Mouse (Mus musculus) midbrain, embryonic 10.5 days (tissue): ENCODE data around the gene Ppp2r5d. TPM values are rescaled to one million over a fixed set of nuclear protein-coding genes. Genes with fewer than 3 reads are reported as not detected.

Experiments
- DNase-seq: peaks from one replicate; pipeline ENCODE4 v3.0.0-alpha.2; 2017; ENCODE audit warnings: low spot score
- H3K27ac ChIP-seq: fragments of 300-500 bp; sonication (generic); replicated peaks from 2 replicates; pipeline ENCODE4 v1.5.1; 2016; ENCODE audit warnings: mild to moderate bottlenecking
- H3K27me3 ChIP-seq: fragments of 300-500 bp; sonication (generic); 2 replicates; pipeline ENCODE4 v1.6.1; 2016; ENCODE audit warnings: low read depth, mild to moderate bottlenecking; ENCODE audit not compliant: poor library complexity, severe bottlenecking
- H3K36me3 ChIP-seq: fragments of 300-500 bp; sonication (generic); 2 replicates; pipeline ENCODE4 v1.6.1; 2016; ENCODE audit warnings: mild to moderate bottlenecking, moderate library complexity
- H3K4me1 ChIP-seq: fragments of 300-500 bp; sonication (generic); 2 replicates; pipeline ENCODE4 v1.6.1; 2016
- H3K4me3 ChIP-seq: fragments of 300-500 bp; sonication (generic); 2 replicates; pipeline ENCODE4 v1.5.1; 2016; ENCODE audit warnings: mild to moderate bottlenecking, moderate library complexity
- H3K9me3 ChIP-seq: fragments of 300-500 bp; sonication (generic); replicated peaks from 2 replicates; pipeline ENCODE4 v1.6.1; 2016; ENCODE audit warnings: mild to moderate bottlenecking
- WGBS: fragments of 180-500 bp; shearing (Covaris S2); methylation state at CpG from one replicate; pipeline ENCODE4 v1.1.7; 2016; 5-methylcytosine and 5-hydroxymethylcytosine counted together
- polyA plus RNA-seq: library from polyadenylated mRNA; unstranded; fragments of >200 nt; fragmentation: Nextera tagmentation; extraction: Ambion mirVana; gene quantifications from 2 replicates; pipeline ENCODE4 v1.2.1, GENCODE M21; 2016

Gene Ppp2r5d
- polyA plus RNA-seq, 1 experiment from 2014 or later: 146 TPM

GRCm38 (mm10) chr17:46711612-46712271 is 6.8 kb upstream of the Ppp2r5d start:
- H3K9me3 ChIP-seq: no peaks in the 10 kb centered on the region
- H3K4me1 ChIP-seq: peaks cover 32% of the 10 kb centered on the region
- no peak for DNase-seq
- H3K27ac ChIP-seq: peak overlapping the region; percentile 84
- no peaks in the 10 kb centered on the region for H3K27me3 ChIP-seq
- peaks cover 38% of the 10 kb centered on the region for H3K36me3 ChIP-seq
- H3K4me3 ChIP-seq: peak overlapping the region; percentile 99
- WGBS: under 1% methylated on average over 76 of the region's 76 CpGs

- peaks cover 32% of the 10 kb centered on the region for H3K36me3 ChIP-seq
- H3K27ac ChIP-seq: peak within 1 kb of the TSS; percentile 84
- H3K4me1 ChIP-seq: peaks cover 38% of the 10 kb centered on the region
- no peaks in the 10 kb centered on the region for H3K27me3 ChIP-seq
- H3K4me3 ChIP-seq: peak within 1 kb of the TSS; percentile 99
- 9% methylated on average over 36 of the region's 36 CpGs for WGBS
- DNase-seq: peak; percentile 94
- H3K9me3 ChIP-seq: no peaks in the 10 kb centered on the region
Measured at GRCm38 (mm10) chr17:46710959-46711597, 6.2 kb upstream of the Ppp2r5d start, which contains the start of gene Pex6. Gene Pex6, plus strand, starts transcription at chr17:46711463.

GRCm38 (mm10) chr17:46706375-46707089 is 1.6 kb upstream of the Ppp2r5d start:
- 90% methylated on average over 14 of the region's 14 CpGs for WGBS
- no peaks in the 10 kb centered on the region for H3K27me3 ChIP-seq
- DNase-seq: no peak
- no peaks in the 10 kb centered on the region for H3K9me3 ChIP-seq
- peak overlapping the region; percentile 9; the same call in 1 of the 2 replicates for H3K4me3 ChIP-seq
- peaks cover 8% of the 10 kb centered on the region for H3K36me3 ChIP-seq
- H3K27ac ChIP-seq: no peak overlapping the region
- H3K4me1 ChIP-seq: peaks cover 55% of the 10 kb centered on the region

- WGBS: 5% methylated on average over 40 of the region's 41 CpGs
- no peak for DNase-seq
- H3K9me3 ChIP-seq: no peaks in the 10 kb centered on the region
- peaks cover 31% of the 10 kb centered on the region for H3K36me3 ChIP-seq
- no peaks in the 10 kb centered on the region for H3K27me3 ChIP-seq
- peaks cover 51% of the 10 kb centered on the region for H3K4me1 ChIP-seq
- H3K4me3 ChIP-seq: peak overlapping the region; percentile 94
- peak overlapping the region; percentile 92 for H3K27ac ChIP-seq
Measured at GRCm38 (mm10) chr17:46703971-46704886, 682 bp downstream of the Ppp2r5d start.

- DNase-seq: no peak
- peak overlapping the region; percentile 94 for H3K4me3 ChIP-seq
Measured at GRCm38 (mm10) chr17:46702506-46702905, 2.4 kb downstream of the Ppp2r5d start.

GRCm38 (mm10) chr17:46702100-46702499 is 2.8 kb downstream of the Ppp2r5d start:
- no peak for DNase-seq
- H3K27me3 ChIP-seq: no peaks in the 10 kb centered on the region
- H3K9me3 ChIP-seq: no peaks in the 10 kb centered on the region
- peak overlapping the region; percentile 94; the same call in 1 of the 2 replicates for H3K4me3 ChIP-seq
- 0 out of 2 replicates have a peak overlapping the region, but pooled peaks have one; percentile 23 for H3K27ac ChIP-seq
- 91% methylated on average over 12 of the region's 12 CpGs for WGBS
- peaks cover 51% of the 10 kb centered on the region for H3K36me3 ChIP-seq
- peaks cover 51% of the 10 kb centered on the region for H3K4me1 ChIP-seq

More at GRCm38 (mm10) chr17:46702506-46702905, 2.4 kb downstream of the Ppp2r5d start:
- whole genome bisulfite sequencing: 87% methylated on average over 5 of the region's 5 CpGs
- Histone ChIP-seq H3K27me3 (no peaks in the 10 kb centered on the region), H3K27ac (no peak overlapping the region), H3K9me3 (no peaks in the 10 kb centered on the region), H3K4me1 (peaks cover 51% of the 10 kb centered on the region), H3K36me3 (peaks cover 48% of the 10 kb centered on the region)

GRCm38 (mm10) chr17:46701489-46701888 is 3.4 kb downstream of the Ppp2r5d start:
- DNase-seq: no peak

GRCm38 (mm10) chr17:46699912-46700311 is 5.0 kb downstream of the Ppp2r5d start:
- H3K27ac ChIP-seq: no peak overlapping the region
- no peaks in the 10 kb centered on the region for H3K27me3 ChIP-seq
- H3K36me3 ChIP-seq: peaks cover 66% of the 10 kb centered on the region
- no peaks in the 10 kb centered on the region for H3K9me3 ChIP-seq
- H3K4me3 ChIP-seq: no peak overlapping the region
- 95% methylated on average over 3 of the region's 3 CpGs for WGBS
- H3K4me1 ChIP-seq: peaks cover 34% of the 10 kb centered on the region
- DNase-seq: no peak

More at GRCm38 (mm10) chr17:46701489-46701888, 3.4 kb downstream of the Ppp2r5d start:
- 87% methylated on average over 12 of the region's 12 CpGs for WGBS
- Histone ChIP-seq H3K4me3 (0 out of 2 replicates have a peak overlapping the region, but pooled peaks have one; percentile 94), H3K36me3 (peaks cover 57% of the 10 kb centered on the region), H3K9me3 (no peaks in the 10 kb centered on the region), H3K27me3 (no peaks in the 10 kb centered on the region), H3K4me1 (peaks cover 48% of the 10 kb centered on the region), H3K27ac (0 out of 2 replicates have a peak overlapping the region, but pooled peaks have one; percentile 23)

GRCm38 (mm10) chr17:46699245-46699644 is 5.7 kb downstream of the Ppp2r5d start:
- DNase-seq: no peak
- H3K27ac ChIP-seq: no peak overlapping the region
- H3K9me3 ChIP-seq: no peaks in the 10 kb centered on the region
- H3K4me3 ChIP-seq: no peak overlapping the region
- WGBS: 92% methylated on average over 5 of the region's 5 CpGs
- H3K4me1 ChIP-seq: peaks cover 32% of the 10 kb centered on the region
- H3K27me3 ChIP-seq: no peaks in the 10 kb centered on the region
- H3K36me3 ChIP-seq: peaks cover 68% of the 10 kb centered on the region

- Histone ChIP-seq H3K4me3 (no peak overlapping the region), H3K27ac (no peak overlapping the region), H3K9me3 (no peaks in the 10 kb centered on the region), H3K27me3 (no peaks in the 10 kb centered on the region), H3K36me3 (peaks cover 75% of the 10 kb centered on the region), H3K4me1 (peaks cover 25% of the 10 kb centered on the region)
- no peak for DNase-seq
- WGBS: 93% methylated on average over 6 of the region's 6 CpGs
Measured at GRCm38 (mm10) chr17:46698515-46698914, 6.4 kb downstream of the Ppp2r5d start.

GRCm38 (mm10) chr17:46694517-46695063 is 10.3 kb downstream of the Ppp2r5d start:
- no peak for DNase-seq
- no peaks in the 10 kb centered on the region for H3K9me3 ChIP-seq
- H3K36me3 ChIP-seq: peaks cover 79% of the 10 kb centered on the region
- 71% methylated on average over 1 of the region's 1 CpGs for WGBS
- no peak overlapping the region for H3K27ac ChIP-seq
- H3K4me1 ChIP-seq: no peaks in the 10 kb centered on the region
- no peaks in the 10 kb centered on the region for H3K27me3 ChIP-seq
- H3K4me3 ChIP-seq: no peak overlapping the region
